Mouse (Mus musculus): ENCODE data around the gene Ebf1.

The Ebf1 gene

DNA sequence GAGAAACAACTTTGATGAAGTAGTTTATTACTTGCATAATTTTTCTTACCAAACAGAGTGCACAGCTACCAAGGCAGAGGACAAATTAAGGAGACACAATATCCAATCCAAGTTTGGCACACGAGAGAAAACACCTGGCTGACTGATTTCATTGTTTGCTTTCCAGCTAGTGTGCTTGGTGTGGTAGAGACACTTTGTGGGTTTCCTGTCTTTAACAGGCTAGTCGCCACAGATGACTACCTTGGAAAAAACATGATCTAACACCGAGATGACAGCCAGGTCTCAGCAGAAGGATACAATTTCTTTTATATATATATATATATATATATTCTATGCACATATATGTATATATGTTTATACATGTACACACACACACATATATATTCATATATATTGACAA lies 332.0 kb downstream of the Ebf1 start:
- no peak for DNase-seq (ENCODE audit: low spot score in 2 of 2)

GRCm38 (mm10) chr11:44950319-44950718 lies 333.2 kb downstream of the Ebf1 start:
- DNase-seq (ENCODE audit: low spot score in 2 of 2): no peak

DNA sequence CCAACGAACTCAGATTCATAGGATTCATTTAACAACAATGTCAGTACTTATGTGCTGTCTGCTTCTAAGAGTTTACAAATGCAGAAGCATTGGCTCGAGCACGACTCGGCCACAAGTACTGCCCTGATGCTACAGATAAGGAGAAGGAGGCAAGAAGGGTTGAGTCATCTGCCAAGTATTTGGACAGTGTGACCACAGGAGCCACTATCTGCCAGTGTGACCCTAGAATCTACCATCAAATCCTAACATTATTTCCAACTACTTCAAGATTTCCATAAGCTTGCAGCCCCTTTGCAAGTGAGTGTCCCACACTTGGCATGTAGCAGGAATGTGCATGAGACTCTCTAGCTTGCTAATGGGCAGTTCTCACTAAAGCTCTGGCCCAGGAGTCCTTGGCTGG lies 334.4 kb downstream of the Ebf1 start:
- DNase-seq (ENCODE audit: low spot score in 2 of 2): no peak

DNA sequence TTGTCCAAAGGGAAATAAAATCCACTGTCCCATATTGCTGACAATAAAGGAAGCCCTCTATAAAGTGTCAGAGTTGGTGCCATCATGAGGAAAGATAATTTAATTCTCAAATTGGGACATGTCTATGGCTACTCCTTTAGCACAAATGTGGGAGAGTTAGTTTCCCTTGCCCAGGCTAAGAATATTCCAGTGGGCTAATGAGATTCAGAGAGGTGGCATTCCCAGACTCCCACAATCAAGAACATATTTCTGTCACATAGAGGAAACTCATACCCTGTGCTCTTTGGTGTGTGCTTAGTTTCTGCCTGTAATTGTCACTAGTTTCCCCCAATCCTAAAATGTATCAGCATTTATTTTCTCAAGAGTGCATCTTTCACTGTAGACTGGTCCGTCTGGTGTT lies 336.2 kb downstream of the Ebf1 start:
- no peak for DNase-seq (ENCODE audit: low spot score in 2 of 2)

DNA sequence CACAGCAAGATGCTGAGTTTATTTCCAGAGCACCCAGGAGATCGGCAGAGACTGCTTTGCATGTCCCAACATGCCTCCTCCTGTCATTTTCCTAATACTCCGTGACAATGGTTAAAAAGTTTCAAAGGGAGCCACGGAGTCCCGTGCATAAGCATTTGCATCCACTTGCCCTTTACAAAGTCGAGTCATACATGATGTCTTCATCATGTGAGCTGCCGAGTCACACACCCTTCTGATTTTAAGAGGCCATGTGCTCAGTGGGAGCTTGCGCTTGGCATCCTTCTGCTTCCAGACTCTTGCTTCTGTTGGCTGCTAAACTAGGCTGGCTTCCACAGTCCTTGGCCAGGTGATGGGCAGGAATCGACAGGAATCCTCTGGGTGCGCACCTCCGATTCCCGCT lies 336.7 kb downstream of the Ebf1 start:
- DNase-seq (ENCODE audit: low spot score in 2 of 2): no peak

DNA sequence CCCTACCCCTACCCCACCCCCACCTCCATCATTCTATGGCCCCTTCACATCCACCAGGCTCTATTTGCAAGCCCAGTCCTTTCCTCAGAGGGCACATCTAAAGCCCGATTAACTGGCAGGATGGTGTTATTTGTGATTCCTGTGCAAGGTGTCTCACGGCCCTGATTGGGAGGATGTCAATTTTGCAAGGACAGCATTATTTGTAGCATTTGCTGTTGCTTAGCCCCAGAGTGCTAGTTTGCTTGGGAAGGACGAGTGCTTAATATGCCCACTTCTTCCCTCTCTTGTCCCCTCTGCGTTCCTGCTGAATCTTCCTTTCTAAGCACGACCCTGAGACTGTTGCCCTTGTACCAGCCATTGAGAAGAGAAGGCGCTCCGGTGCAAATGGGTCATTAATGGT lies 337.2 kb downstream of the Ebf1 start:
- no peak for DNase-seq (ENCODE audit: low spot score in 2 of 2)

DNA sequence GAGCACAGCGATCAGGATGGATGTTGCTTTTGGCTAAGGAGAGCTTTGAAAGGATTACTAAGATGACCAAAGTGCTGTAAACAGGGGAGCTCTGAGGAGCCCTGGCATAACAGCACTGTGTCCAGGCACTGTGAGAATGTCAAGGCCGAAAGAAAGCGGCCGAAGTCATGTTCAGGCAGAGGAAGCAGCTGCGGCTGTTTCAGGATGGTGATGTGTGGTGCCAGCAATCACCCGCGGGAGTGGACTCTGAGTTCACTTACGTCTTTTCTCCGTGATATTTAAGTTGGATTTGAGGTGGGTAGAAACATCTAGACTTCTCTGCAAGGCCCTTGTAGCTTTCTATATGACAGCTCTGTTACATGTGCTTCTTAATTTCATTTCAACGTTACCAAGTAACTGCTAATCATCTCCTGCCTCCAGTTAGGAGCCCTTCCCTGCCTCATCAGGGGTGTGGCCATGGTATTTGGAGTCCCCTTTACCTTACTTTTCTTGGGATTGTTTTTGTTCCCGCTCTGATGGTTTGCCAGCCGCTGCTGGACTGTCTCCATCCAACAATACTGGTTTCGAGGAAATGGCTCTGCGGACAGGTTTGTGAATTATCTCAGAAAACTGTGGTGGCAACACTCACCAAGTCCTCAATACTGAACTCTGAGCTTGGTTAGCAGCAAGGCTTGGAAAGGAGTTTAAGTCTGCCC lies 345.8 kb downstream of the Ebf1 start:
- DNase-seq (ENCODE audit: low spot score in 2 of 2): no peak

GRCm38 (mm10) chr11:44969011-44969410 lies 351.9 kb downstream of the Ebf1 start:
- DNase-seq (ENCODE audit: low spot score in 2 of 2): no peak

DNA sequence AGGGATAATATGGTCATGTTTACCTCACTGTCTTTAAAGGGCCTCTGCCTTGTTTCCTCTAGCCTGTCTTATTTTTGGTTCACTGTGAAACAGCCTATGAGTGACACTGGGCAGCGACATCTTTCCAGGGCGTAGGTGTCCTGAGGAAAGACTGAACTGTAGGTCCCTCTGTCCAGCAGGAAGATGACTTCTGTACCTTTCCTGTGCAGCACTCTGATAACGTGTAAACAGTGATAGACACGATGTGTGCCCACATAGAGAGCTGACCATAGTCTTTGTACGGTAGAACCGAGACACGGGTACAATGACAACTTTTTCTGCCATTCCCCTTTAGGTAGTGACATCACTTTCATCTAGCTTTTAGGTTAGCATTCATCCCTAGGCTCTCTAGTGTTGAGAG lies 357.2 kb downstream of the Ebf1 start:
- DNase-seq (ENCODE audit: low spot score in 2 of 2): no peak

- DNase-seq (ENCODE audit: low spot score in 2 of 2): peak; percentile 69 to 88
Measured at GRCm38 (mm10) chr11:44975151-44975550, 358.0 kb downstream of the Ebf1 start.

- DNase-seq (ENCODE audit: low spot score in 2 of 2): no peak
Measured at GRCm38 (mm10) chr11:44976254-44976802, 359.2 kb downstream of the Ebf1 start.

DNA sequence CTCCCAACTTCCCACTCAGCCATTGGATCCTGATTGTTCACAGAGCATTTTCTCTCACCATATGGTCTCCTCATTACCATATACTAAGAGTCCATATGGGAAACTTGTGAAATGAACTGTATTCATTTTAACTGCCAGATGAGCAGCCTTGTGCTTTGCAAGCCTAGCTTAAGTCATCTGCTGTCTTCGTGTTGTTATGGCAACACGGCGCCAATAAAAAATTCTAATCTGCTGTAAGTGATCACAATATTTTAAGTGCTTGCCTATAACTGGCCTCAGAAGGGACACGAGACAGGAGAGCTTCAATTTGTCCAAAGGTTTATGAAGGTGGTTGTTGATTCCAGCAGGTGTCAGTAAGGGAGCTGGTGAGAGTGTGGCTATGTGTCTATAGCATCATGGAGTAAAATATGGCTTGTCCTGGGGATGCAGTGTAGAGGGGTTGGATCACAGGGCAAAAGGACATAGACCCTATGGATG lies 360.8 kb downstream of the Ebf1 start:
- no peak for DNase-seq (ENCODE audit: low spot score in 2 of 2)

- no peak for DNase-seq (ENCODE audit: low spot score in 2 of 2)
Measured at GRCm38 (mm10) chr11:44979391-44979790, 362.3 kb downstream of the Ebf1 start.

GRCm38 (mm10) chr11:44982225-44982624 lies 365.1 kb downstream of the Ebf1 start:
- no peak for DNase-seq (ENCODE audit: low spot score in 2 of 2)

- no peak for DNase-seq (ENCODE audit: low spot score in 2 of 2)
Measured at GRCm38 (mm10) chr11:44983961-44984360, 366.8 kb downstream of the Ebf1 start.

DNA sequence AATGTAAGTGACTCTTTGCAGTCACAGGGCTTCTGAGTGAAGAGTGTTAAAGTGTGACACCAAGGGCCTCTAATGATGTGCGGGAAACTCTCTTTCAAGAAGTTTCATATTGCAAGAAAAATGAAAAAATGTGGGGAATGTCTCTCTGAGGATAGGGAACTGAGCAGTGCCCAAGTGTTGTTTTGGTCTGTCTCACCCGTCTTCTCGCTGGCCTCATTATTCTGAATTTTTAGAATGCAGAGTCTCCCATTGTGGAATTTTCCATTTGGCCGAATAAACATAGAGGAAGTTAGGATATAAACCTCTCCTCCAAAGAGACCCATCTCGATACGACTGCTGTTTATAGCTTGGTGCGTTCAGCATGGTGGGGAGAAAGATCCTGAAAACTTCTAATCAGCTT lies 367.3 kb downstream of the Ebf1 start:
- no peak for DNase-seq (ENCODE audit: low spot score in 2 of 2)

DNA sequence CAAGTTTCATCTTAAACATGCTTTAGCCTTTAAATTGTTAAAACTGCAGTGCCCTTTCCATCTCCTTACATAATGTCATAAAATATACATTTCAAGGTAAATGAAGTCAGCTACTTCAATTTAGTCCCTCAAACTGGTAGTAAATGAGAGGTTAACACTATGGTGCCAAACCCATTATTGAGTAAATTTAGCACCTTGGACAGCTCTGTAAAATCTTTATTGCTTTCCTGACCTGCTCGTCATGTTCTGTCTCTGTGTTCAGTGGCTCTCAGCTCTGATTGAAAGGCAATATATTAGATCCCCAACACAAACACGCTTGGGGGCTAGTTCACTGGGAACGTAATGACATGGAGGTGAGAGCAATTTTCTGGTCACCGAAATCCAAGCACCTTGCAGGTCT lies 370.7 kb downstream of the Ebf1 start:
- no peak for DNase-seq (ENCODE audit: low spot score in 2 of 2)

- peak in 1 of 2 experiments; percentile 19 for DNase-seq (ENCODE audit: low spot score in 2 of 2)
Measured at GRCm38 (mm10) chr11:45002681-45003286, 385.7 kb downstream of the Ebf1 start.

GRCm38 (mm10) chr11:45003716-45004437 lies 386.8 kb downstream of the Ebf1 start:
- DNase-seq (ENCODE audit: low spot score in 2 of 2): no peak

DNA sequence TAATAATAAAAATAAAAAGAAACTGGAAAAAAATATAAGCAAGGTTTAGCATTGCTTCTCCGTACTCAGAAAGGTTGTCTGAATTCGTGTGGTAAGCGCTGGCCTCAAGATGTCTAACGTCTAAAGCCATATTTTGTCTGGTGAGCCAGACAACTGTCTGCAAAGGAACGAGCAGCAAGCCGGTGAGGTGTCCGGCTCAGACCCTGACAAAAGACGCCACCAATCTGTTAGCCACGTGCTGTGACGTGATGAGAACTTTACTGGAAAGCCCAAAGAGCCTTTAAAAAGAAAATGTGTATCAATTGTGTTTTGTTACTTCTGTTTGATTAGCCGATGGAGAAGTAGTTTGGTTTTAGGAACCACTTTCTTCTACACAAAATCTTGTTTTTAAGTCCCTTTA lies 390.2 kb downstream of the Ebf1 start:
- DNase-seq (ENCODE audit: low spot score in 2 of 2): no peak

GRCm38 (mm10) chr11:45008078-45008477 lies 391.0 kb downstream of the Ebf1 start:
- DNase-seq (ENCODE audit: low spot score in 2 of 2): peak; percentile 68 to 80

GRCm38 (mm10) chr11:45008760-45009159 lies 391.6 kb downstream of the Ebf1 start:
- no peak for DNase-seq (ENCODE audit: low spot score in 2 of 2)

- DNase-seq (ENCODE audit: low spot score in 2 of 2): no peak
Measured at GRCm38 (mm10) chr11:45012081-45012480, 395.0 kb downstream of the Ebf1 start.
